Mouse (Mus musculus) heart, embryonic 13.5 days (tissue): Measurements from ENCODE around the gene Reln. TPM values are rescaled to one million over a fixed set of nuclear protein-coding genes. Genes with fewer than 3 reads are reported as not detected.

Experiments used
- ATAC-seq: fragments of 200-750 bp; cut with Nextera tagmentation; 2 replicates; pipeline ENCODE4 v1.8.0; 2017; ENCODE audit warnings: moderate TSS enrichment; ENCODE audit not compliant: insufficient number of reproducible peaks, low FRiP score, low TSS enrichment; ENCODE audit errors: extremely low read depth
- H3K27ac ChIP-seq: fragments of 300-500 bp; sonication (generic); replicated peaks from 2 replicates; pipeline ENCODE4 v1.5.1; 2015; ENCODE audit warnings: moderate library complexity, mild to moderate bottlenecking, inconsistent platforms
- H3K27me3 ChIP-seq: fragments of 300-500 bp; sonication (generic); replicated peaks from 2 replicates; pipeline ENCODE4 v1.6.1; 2015; ENCODE audit warnings: mild to moderate bottlenecking, inconsistent platforms
- H3K36me3 ChIP-seq: fragments of 300-500 bp; sonication (generic); 2 replicates; pipeline ENCODE4 v1.6.1; 2015; ENCODE audit warnings: mild to moderate bottlenecking, inconsistent platforms
- H3K4me1 ChIP-seq: fragments of 300-500 bp; sonication (generic); 2 replicates; pipeline ENCODE4 v1.6.1; 2015; ENCODE audit warnings: inconsistent platforms
- H3K4me2 ChIP-seq: fragments of 300-500 bp; sonication (generic); 2 replicates; pipeline ENCODE4 v1.6.1; 2015; ENCODE audit warnings: inconsistent platforms, mild to moderate bottlenecking, moderate library complexity
- H3K4me3 ChIP-seq: fragments of 300-500 bp; sonication (generic); 2 replicates; pipeline ENCODE4 v1.5.1; 2015; ENCODE audit warnings: moderate library complexity, mild to moderate bottlenecking, inconsistent platforms
- H3K9ac ChIP-seq: fragments of 300-500 bp; sonication (generic); 2 replicates; pipeline ENCODE4 v1.6.1; 2015; ENCODE audit warnings: inconsistent platforms, mild to moderate bottlenecking, moderate library complexity
- H3K9me3 ChIP-seq: fragments of 300-500 bp; sonication (generic); 2 replicates; pipeline ENCODE4 v1.6.1; 2016; ENCODE audit warnings: inconsistent platforms
- WGBS: fragments of 180-500 bp; shearing (Covaris S2); methylation state at CpG from one replicate; pipeline ENCODE4 v1.1.7; 2015; ENCODE audit warnings: mixed read lengths; 5-methylcytosine and 5-hydroxymethylcytosine counted together
- polyA plus RNA-seq: library from polyadenylated mRNA; unstranded; fragments of >200 nt; fragmentation: Nextera tagmentation; extraction: Ambion mirVana; gene quantifications from 2 replicates; pipeline ENCODE4 v1.2.1, GENCODE M21; 2015

Reln gene
- polyA plus RNA-seq, 1 experiment from 2014 or later = 2.5 TPM

DNA sequence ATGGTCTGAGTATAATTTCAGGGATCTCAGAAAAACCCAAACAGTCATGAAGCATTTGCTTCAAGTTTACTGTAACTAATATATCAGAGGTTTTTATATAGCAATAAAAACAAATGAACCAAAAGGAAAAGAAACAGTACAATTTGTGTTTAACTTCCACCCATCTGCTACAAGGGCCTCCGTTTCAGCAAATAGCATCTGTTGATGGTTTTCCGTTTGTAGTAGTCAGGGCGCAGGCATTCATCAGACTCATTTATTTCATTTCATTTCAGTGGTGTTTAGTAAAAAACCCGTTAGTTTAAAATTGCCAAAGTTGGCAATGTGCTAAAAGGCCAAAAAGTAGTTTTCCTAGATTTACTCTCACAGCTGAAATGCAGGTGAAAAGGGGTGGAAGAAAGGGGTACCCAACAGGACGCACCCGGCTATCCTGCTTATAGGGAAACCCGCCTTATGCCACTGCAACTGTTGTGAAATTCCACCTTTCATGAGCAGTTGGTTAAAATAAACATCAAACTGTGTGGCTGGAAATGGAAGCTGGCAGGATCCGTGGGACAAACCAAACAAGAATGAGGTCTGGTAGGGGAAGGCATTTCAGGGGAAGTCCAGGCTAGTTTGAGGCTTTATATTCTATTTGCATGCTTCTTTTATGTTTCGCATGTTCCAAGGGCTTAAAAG is 237.6 kb downstream of the Reln start:
- Histone ChIP-seq H3K27ac (no peak overlapping the region), H3K4me3 (no peak overlapping the region), H3K27me3 (no peaks in the 10 kb centered on the region), H3K36me3 (no peaks in the 10 kb centered on the region), H3K4me1 (no peaks in the 10 kb centered on the region), H3K4me2 (no peak overlapping the region), H3K9ac (no peak overlapping the region), H3K9me3 (no peaks in the 10 kb centered on the region)
- WGBS = 78% methylated on average over 9 of the region's 9 CpGs
- no peak for ATAC-seq

DNA sequence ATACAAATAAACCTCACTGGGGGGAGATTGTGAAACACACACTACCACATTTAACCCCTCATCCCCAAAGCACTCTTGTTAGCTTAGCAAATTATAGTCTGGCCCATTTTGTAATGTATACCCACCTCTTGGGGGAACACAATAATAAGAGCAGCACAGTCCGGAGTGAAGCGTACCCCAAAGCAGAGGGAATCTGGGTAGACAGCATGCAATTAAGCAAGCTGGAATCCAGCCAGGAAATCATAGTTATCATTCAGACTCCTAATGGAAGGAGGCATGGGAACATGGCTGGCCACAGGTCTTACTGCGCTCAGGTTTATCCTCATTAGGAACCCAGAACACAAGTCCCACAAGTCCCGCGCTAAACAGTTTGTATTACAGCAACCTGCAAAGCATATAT is 249.5 kb downstream of the Reln start:
- Histone ChIP-seq H3K9me3 (no peaks in the 10 kb centered on the region), H3K36me3 (no peaks in the 10 kb centered on the region), H3K4me2 (no peak overlapping the region), H3K27ac (no peak overlapping the region), H3K4me3 (no peak overlapping the region), H3K9ac (no peak overlapping the region), H3K27me3 (no peaks in the 10 kb centered on the region), H3K4me1 (no peaks in the 10 kb centered on the region)
- WGBS = 95% methylated on average over 5 of the region's 5 CpGs
- ATAC-seq = no peak

DNA sequence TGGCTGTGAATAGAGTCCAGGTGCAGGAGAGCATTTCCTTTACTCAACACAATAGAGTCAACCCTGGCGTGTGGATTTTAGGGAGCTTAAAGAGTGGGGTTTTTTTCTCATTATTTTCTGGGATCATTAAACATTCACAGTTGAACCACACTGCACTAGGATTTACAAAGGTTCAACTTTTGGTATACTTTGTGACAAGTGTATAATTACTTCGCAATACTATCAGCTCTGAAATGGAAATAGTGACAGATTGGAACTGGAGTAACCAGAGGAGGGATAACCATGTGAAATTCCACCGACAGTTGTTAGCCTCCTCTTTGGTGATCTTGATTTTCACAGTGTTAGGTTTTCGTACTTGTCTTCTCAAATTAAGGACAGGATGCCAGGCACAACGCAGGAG is 250.5 kb downstream of the Reln start:
- 83% methylated on average over 5 of the region's 5 CpGs for WGBS
- no peak for ATAC-seq

GRCm38 (mm10) chr5:22093157-22093865 is 251.2 kb downstream of the Reln start:
- no peak overlapping the region for H3K9ac ChIP-seq
- no peak overlapping the region for H3K4me3 ChIP-seq
- no peaks in the 10 kb centered on the region for H3K4me1 ChIP-seq
- H3K4me2 ChIP-seq = no peak overlapping the region
- ATAC-seq = no peak
- 85% methylated on average over 9 of the region's 9 CpGs for WGBS
- H3K9me3 ChIP-seq = no peaks in the 10 kb centered on the region
- H3K27ac ChIP-seq = no peak overlapping the region
- no peaks in the 10 kb centered on the region for H3K27me3 ChIP-seq
- no peaks in the 10 kb centered on the region for H3K36me3 ChIP-seq

More for the DNA sequence above, 250.5 kb downstream of the Reln start:
- no peaks in the 10 kb centered on the region for H3K27me3 ChIP-seq
- H3K4me1 ChIP-seq = no peaks in the 10 kb centered on the region
- no peak overlapping the region for H3K4me2 ChIP-seq
- no peaks in the 10 kb centered on the region for H3K36me3 ChIP-seq
- no peaks in the 10 kb centered on the region for H3K9me3 ChIP-seq
- H3K9ac ChIP-seq = no peak overlapping the region
- H3K27ac ChIP-seq = no peak overlapping the region
- no peak overlapping the region for H3K4me3 ChIP-seq

DNA sequence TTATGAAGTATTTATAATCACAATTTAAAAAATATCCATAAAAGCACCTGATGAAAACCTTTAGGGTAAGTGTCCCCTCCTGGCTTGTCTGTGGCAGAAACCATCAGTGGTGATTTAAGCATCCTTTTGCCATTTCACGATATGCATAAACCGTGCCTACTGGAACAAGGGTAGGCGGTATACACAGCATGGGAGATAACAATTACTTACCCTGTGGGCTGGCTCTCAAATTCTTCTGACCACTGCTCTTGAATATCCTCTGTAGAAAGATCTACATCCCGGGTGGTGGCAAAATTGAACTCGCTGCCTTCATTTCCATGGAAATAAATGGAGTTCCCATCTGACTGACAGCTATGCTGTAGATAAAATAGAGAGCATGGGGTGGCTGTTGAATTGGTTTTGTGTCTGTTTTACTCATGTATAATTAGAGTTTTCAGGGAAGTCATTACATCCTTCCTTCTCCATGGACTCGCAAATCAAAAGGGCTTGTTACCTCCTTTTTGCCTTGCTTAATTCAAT is 264.0 kb downstream of the Reln start:
- no peak for ATAC-seq
- no peak overlapping the region for H3K4me2 ChIP-seq
- no peaks in the 10 kb centered on the region for H3K36me3 ChIP-seq
- no peaks in the 10 kb centered on the region for H3K4me1 ChIP-seq
- H3K9ac ChIP-seq = no peak overlapping the region
- H3K9me3 ChIP-seq = no peaks in the 10 kb centered on the region
- no peaks in the 10 kb centered on the region for H3K27me3 ChIP-seq
- 91% methylated on average over 6 of the region's 6 CpGs for WGBS
- H3K27ac ChIP-seq = no peak overlapping the region
- no peak overlapping the region for H3K4me3 ChIP-seq

GRCm38 (mm10) chr5:22074971-22075370 is 269.5 kb downstream of the Reln start:
- WGBS = 54% methylated on average over 5 of the region's 5 CpGs
- Histone ChIP-seq H3K27me3 (no peaks in the 10 kb centered on the region), H3K36me3 (no peaks in the 10 kb centered on the region), H3K4me2 (no peak overlapping the region), H3K4me1 (no peaks in the 10 kb centered on the region), H3K4me3 (no peak overlapping the region), H3K9me3 (no peaks in the 10 kb centered on the region), H3K9ac (no peak overlapping the region), H3K27ac (no peak overlapping the region)
- ATAC-seq = no peak

DNA sequence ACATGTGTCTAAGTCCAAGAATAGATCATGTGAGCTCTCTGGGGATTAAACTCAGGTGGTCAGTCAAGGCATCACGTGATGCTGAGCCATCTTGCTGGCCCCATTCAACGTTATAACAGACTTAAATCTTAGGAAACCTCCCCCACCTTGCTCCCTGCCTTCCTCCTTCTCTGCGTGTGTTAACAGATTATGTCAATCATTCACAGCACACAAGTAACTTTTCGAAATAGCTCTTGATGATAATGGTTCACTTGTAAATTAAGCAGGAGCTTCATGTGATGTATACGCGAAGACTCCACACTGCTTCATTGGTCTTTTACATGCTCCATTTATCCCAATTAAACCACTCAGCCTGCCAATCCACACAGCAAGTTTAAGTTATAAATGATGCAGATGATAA is 271.9 kb downstream of the Reln start:
- Histone ChIP-seq H3K4me3 (no peak overlapping the region), H3K9ac (no peak overlapping the region), H3K4me2 (no peak overlapping the region), H3K4me1 (no peaks in the 10 kb centered on the region), H3K27ac (no peak overlapping the region), H3K9me3 (no peaks in the 10 kb centered on the region), H3K27me3 (no peaks in the 10 kb centered on the region), H3K36me3 (no peaks in the 10 kb centered on the region)
- WGBS = 82% methylated on average over 6 of the region's 6 CpGs
- no peak for ATAC-seq

DNA sequence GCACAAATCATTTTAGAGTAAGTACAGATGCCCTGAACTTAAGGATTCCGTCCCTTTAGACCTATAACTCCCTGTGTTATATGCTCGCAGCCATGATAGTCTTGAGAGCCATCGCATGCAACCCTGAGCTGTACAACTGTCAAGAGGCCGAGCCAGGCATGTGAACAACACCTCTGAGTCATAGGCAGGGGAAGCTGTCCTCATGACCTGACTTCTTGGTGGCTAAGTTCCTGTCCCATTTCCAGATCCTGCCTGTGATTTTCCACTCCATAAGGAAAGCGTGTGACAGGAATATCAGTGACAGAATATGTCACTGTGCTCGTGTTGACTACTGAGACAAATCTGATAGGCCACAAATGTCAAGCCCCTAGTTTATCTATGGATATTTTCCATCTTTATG is 285.3 kb downstream of the Reln start:
- Histone ChIP-seq H3K4me1 (no peaks in the 10 kb centered on the region), H3K4me3 (no peak overlapping the region), H3K27me3 (no peaks in the 10 kb centered on the region), H3K27ac (no peak overlapping the region), H3K4me2 (no peak overlapping the region), H3K36me3 (no peaks in the 10 kb centered on the region), H3K9ac (no peak overlapping the region), H3K9me3 (no peaks in the 10 kb centered on the region)
- ATAC-seq = no peak
- WGBS = 73% methylated on average over 6 of the region's 6 CpGs

DNA sequence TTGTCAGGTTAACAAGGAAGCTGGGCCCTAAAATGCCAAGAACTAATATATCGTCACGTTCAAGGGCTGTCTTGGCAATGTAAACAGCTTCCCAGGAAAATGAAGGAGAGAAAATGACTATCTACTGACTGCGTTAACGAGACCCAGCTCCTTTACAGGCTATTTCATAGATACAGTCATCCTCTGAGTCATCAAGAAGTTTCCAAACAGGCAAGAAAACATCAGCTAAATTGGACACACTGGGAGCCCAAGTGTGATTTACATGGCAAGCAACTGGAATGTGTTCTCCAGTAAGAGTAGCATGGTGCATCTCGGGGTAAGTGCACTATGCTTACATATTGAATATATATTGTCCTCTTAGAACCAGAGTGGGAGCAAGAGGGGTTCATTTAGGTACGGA is 302.7 kb downstream of the Reln start:
- Histone ChIP-seq H3K9ac (no peak overlapping the region), H3K27me3 (no peaks in the 10 kb centered on the region), H3K36me3 (no peaks in the 10 kb centered on the region), H3K4me3 (no peak overlapping the region), H3K4me2 (no peak overlapping the region), H3K27ac (no peak overlapping the region), H3K4me1 (no peaks in the 10 kb centered on the region), H3K9me3 (no peaks in the 10 kb centered on the region)
- 84% methylated on average over 6 of the region's 6 CpGs for WGBS
- no peak for ATAC-seq

DNA sequence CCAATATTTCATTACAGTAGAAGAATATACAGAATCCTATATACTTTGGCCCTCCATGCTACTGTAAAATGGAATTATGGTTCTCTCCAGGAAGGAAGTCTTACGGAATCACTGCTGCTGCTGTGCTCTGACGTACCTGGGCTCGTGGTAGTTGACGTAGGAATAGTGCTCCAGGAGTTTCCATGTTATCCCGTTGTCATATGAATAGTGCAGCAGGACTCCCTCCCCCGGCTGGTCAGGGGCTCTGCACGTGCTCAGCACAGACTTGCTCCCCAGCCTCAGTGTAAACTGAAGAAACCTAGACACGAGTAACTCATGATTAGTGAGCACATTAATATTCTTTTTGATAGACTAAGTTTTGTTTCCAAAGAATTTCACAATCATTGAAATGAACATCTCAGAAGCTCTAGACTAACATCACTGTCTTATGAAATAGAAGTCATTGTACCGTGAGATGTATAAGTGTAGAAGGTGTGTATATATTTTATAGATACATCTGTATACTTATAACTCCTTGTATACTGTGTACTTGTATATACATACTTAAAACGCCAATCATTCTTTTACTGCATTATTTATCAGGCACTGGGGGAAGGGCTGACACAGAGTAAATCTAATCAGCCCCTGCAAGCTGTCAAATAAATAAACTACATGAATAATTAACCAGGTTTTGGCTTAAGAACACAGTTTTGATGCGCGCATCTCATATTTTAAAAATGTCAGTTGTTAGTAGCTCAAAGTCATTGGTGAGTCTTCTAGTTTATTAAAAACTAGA is 304.9 kb downstream of the Reln start:
- Histone ChIP-seq H3K4me1 (no peaks in the 10 kb centered on the region), H3K4me3 (no peak overlapping the region), H3K36me3 (no peaks in the 10 kb centered on the region), H3K9me3 (no peaks in the 10 kb centered on the region), H3K4me2 (no peak overlapping the region), H3K9ac (no peak overlapping the region), H3K27me3 (no peaks in the 10 kb centered on the region), H3K27ac (no peak overlapping the region)
- 82% methylated on average over 12 of the region's 12 CpGs for WGBS
- ATAC-seq = no peak

- H3K27ac ChIP-seq = no peak overlapping the region
- H3K27me3 ChIP-seq = no peaks in the 10 kb centered on the region
- no peak overlapping the region for H3K4me2 ChIP-seq
- H3K4me3 ChIP-seq = no peak overlapping the region
- H3K9me3 ChIP-seq = no peaks in the 10 kb centered on the region
- 83% methylated on average over 8 of the region's 8 CpGs for WGBS
- H3K9ac ChIP-seq = no peak overlapping the region
- no peaks in the 10 kb centered on the region for H3K36me3 ChIP-seq
- no peaks in the 10 kb centered on the region for H3K4me1 ChIP-seq
- ATAC-seq = no peak
Observed at GRCm38 (mm10) chr5:22035201-22035600, 309.3 kb downstream of the Reln start.
